ENCODE assay signal across 8 mouse cellular contexts in the genomic region with DNA sequence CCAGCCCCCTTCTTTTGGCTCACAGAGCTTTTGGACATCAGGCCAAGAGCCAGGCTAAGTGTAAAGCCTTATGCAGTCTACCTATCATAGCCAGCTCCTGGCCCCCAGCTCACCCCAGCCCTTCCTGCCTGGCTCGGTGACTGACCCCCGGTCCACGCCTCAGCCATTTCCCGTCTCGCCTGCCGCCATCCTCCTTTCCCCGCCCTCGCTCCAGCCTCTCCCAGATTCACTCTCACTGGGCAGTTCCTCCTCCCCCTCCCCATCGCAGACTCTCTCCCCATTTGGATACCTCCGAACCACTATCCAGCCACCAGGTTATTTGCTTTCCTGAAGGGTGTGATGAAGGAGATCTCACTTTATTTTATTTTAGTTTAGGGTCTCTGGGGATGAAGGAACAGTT. TPM values are rescaled to one million over a fixed set of nuclear protein-coding genes. Genes with fewer than 3 reads are reported as not detected.
DNase-seq lines count a peak whose midpoint lies in the region; ATAC-seq and TF ChIP-seq lines count a peak whose summit lies in the region.

No protein-coding gene starts in this region.

- H3K27ac ChIP-seq in hindbrain, embryonic 10.5 days: no peak overlapping the region
- H3K27ac ChIP-seq in liver, postnatal 0 days (ENCODE audit: low read depth): no peak overlapping the region
- no peak overlapping the region for H3K27ac ChIP-seq in stomach, postnatal 0 days (replicated peaks)

- DNase-seq in ES-CJ7 (ENCODE audit: low read depth, low spot score): peak; percentile 50
- peak; percentile 13 for DNase-seq in embryo, embryonic 10.5 days (ENCODE audit: low spot score)
- DNase-seq in hindbrain, embryonic 10.5 days (ENCODE audit: low spot score): peak; percentile 17
- DNase-seq in liver, postnatal 0 days: no peak
- no peak for DNase-seq in stomach, postnatal 0 days (ENCODE audit: low spot score)
- no peak for DNase-seq in layer of hippocampus, postnatal 25 days (ENCODE audit: extremely low spot score in 1 of 2, low spot score in 1 of 2)
- DNase-seq in thymus, adult 18-20 months: no peak

- 1% methylated on average over 10 of the region's 10 CpGs for WGBS in hindbrain, embryonic 10.5 days
- WGBS in liver, postnatal 0 days (ENCODE audit: insufficient replicate concordance): 5% methylated on average over 10 of the region's 10 CpGs
- 4% methylated on average over 10 of the region's 10 CpGs for WGBS in stomach, postnatal 0 days

- ATAC-seq in liver, postnatal 0 days: no peak
- ATAC-seq in stomach, postnatal 0 days (ENCODE audit: low FRiP score, low TSS enrichment): no peak
- ATAC-seq in monocyte, adult 5-6 weeks (replicated peaks; ENCODE audit: insufficient number of reproducible peaks, low FRiP score, low TSS enrichment, poor library complexity, severe bottlenecking): no peak

- H3K4me1 ChIP-seq in hindbrain, embryonic 10.5 days (replicated peaks): peaks cover 55% of the 10 kb centered on the region
- H3K4me1 ChIP-seq in liver, postnatal 0 days (ENCODE audit: insufficient read depth): peaks cover 31% of the 10 kb centered on the region
- H3K4me1 ChIP-seq in stomach, postnatal 0 days (replicated peaks; ENCODE audit: control insufficient read depth, insufficient read depth): 0 out of 2 replicates have a peak, but pooled peaks cover 5% of the 10 kb centered on the region

- TF ChIP-seq CTCF in liver, postnatal 0 days (IDR thresholded peaks at IDR 0.05; ENCODE audit: low read depth): no peak
- TF ChIP-seq CTCF in stomach, postnatal 0 days (IDR thresholded peaks at IDR 0.05; ENCODE audit: low read depth): no peak

- peak overlapping the region; percentile 44 for H3K4me3 ChIP-seq in hindbrain, embryonic 10.5 days
- H3K4me3 ChIP-seq in liver, postnatal 0 days (ENCODE audit: low read depth, low read length): 0 out of 2 replicates have a peak overlapping the region, but pooled peaks have one; percentile 2
- H3K4me3 ChIP-seq in stomach, postnatal 0 days (ENCODE audit: low read depth, low read length): peak overlapping the region; percentile 19

- H3K27me3 ChIP-seq in hindbrain, embryonic 10.5 days (ENCODE audit: insufficient read depth, poor library complexity, severe bottlenecking): peaks cover 82% of the 10 kb centered on the region
- H3K27me3 ChIP-seq in liver, postnatal 0 days (ENCODE audit: insufficient read depth, low read length): peaks cover 72% of the 10 kb centered on the region
- H3K27me3 ChIP-seq in stomach, postnatal 0 days (ENCODE audit: control insufficient read depth, insufficient read depth, low read length): peaks cover 10% of the 10 kb centered on the region

- no peak overlapping the region for H3K9ac ChIP-seq in liver, postnatal 0 days (replicated peaks)
- no peak overlapping the region for H3K9ac ChIP-seq in stomach, postnatal 0 days (ENCODE audit: low read length)

- H3K9me3 ChIP-seq in hindbrain, embryonic 10.5 days: no peaks in the 10 kb centered on the region
- no peaks in the 10 kb centered on the region for H3K9me3 ChIP-seq in liver, postnatal 0 days (ENCODE audit: low read length)
- H3K9me3 ChIP-seq in stomach, postnatal 0 days (ENCODE audit: control insufficient read depth, low read length): no peaks in the 10 kb centered on the region

- H3K36me3 ChIP-seq in hindbrain, embryonic 10.5 days: peaks cover 5% of the 10 kb centered on the region; the same call in 1 of the 2 replicates
- H3K36me3 ChIP-seq in liver, postnatal 0 days (replicated peaks; ENCODE audit: insufficient read depth, low read length): no peaks in the 10 kb centered on the region
- H3K36me3 ChIP-seq in stomach, postnatal 0 days (ENCODE audit: control insufficient read depth, insufficient read depth, low read length): no peaks in the 10 kb centered on the region

- TF ChIP-seq EP300 in liver, postnatal 0 days (IDR thresholded peaks at IDR 0.05; ENCODE audit: low read depth): no peak
- no peak for TF ChIP-seq EP300 in stomach, postnatal 0 days (optimal IDR thresholded peaks at IDR 0.05)

- H3K4me2 ChIP-seq in liver, postnatal 0 days (ENCODE audit: low read depth, low read length): peak overlapping the region; percentile 32; the same call in 1 of the 2 replicates
- H3K4me2 ChIP-seq in stomach, postnatal 0 days (replicated peaks; ENCODE audit: low read depth): peak overlapping the region; percentile 32

RNA-seq across cellular contexts. Expression of a gene that starts 0.8 kb away (rescaled TPM):
- 0.42 and 0.46 TPM in 2 replicates for polyA plus RNA-seq in hindbrain, embryonic 10.5 days (2016; fragmentation: Nextera tagmentation; extraction: Ambion mirVana)
- 0.07 TPM in 1 of 2 replicates, not detected in the other for polyA plus RNA-seq in liver, postnatal 0 days (2015; fragmentation: Nextera tagmentation; extraction: Ambion mirVana)
- 0.89 and 1.1 TPM in 2 replicates for polyA plus RNA-seq in stomach, postnatal 0 days (2015; fragmentation: Nextera tagmentation; extraction: Ambion mirVana)
- total RNA-seq in monocyte, adult 5-6 weeks (2017): 0.19 TPM in 1 of 3 replicates, not detected in the others
- total RNA-seq in layer of hippocampus, postnatal 25 days (2021): under 1 TPM; 0.17 to 0.19 TPM

RNA-seq across cellular contexts. Expression of a gene that starts 3.2 kb away (rescaled TPM):
- 21.0 and 25.7 TPM in 2 replicates for polyA plus RNA-seq in hindbrain, embryonic 10.5 days (2016; fragmentation: Nextera tagmentation; extraction: Ambion mirVana)
- polyA plus RNA-seq in liver, postnatal 0 days (2015; fragmentation: Nextera tagmentation; extraction: Ambion mirVana): 1.4 and 1.8 TPM in 2 replicates
- polyA plus RNA-seq in stomach, postnatal 0 days (2015; fragmentation: Nextera tagmentation; extraction: Ambion mirVana): 3.9 and 4.1 TPM in 2 replicates
- total RNA-seq in monocyte, adult 5-6 weeks (2017): 6.0 to 15.1 TPM (median 14.2 TPM) in 3 replicates
- total RNA-seq in layer of hippocampus, postnatal 25 days (2021): 1 to 10 TPM; 4.7 to 7.7 TPM

RNA-seq across cellular contexts. Expression of a gene that starts 20.5 kb away (rescaled TPM):
- polyA plus RNA-seq in hindbrain, embryonic 10.5 days (2016; fragmentation: Nextera tagmentation; extraction: Ambion mirVana): 22.3 and 25.5 TPM in 2 replicates
- polyA plus RNA-seq in liver, postnatal 0 days (2015; fragmentation: Nextera tagmentation; extraction: Ambion mirVana): 4.9 and 5.1 TPM in 2 replicates
- polyA plus RNA-seq in stomach, postnatal 0 days (2015; fragmentation: Nextera tagmentation; extraction: Ambion mirVana): 7.7 and 9.4 TPM in 2 replicates
- total RNA-seq in monocyte, adult 5-6 weeks (2017): 54.7 to 97.4 TPM (median 92.2 TPM) in 3 replicates
- 10 to 100 TPM; 11.5 to 17.9 TPM for total RNA-seq in layer of hippocampus, postnatal 25 days (2021)

RNA-seq across cellular contexts. Expression of a gene that starts 26.5 kb away (rescaled TPM):
- 10.2 and 11.2 TPM in 2 replicates for polyA plus RNA-seq in hindbrain, embryonic 10.5 days (2016; fragmentation: Nextera tagmentation; extraction: Ambion mirVana)
- polyA plus RNA-seq in liver, postnatal 0 days (2015; fragmentation: Nextera tagmentation; extraction: Ambion mirVana): 3.0 and 3.6 TPM in 2 replicates
- polyA plus RNA-seq in stomach, postnatal 0 days (2015; fragmentation: Nextera tagmentation; extraction: Ambion mirVana): 5.1 TPM in 2 replicates
- 39.4 to 138 TPM (median 45.1 TPM) in 3 replicates for total RNA-seq in monocyte, adult 5-6 weeks (2017)
- 100 to 1,000 TPM in 1 of 2 experiments, 10 to 100 TPM in 1; 65.4 to 102 TPM for total RNA-seq in layer of hippocampus, postnatal 25 days (2021)

RNA-seq across cellular contexts. Expression of a gene that starts 36.9 kb away (rescaled TPM):
- 2,254 and 2,463 TPM in 2 replicates for polyA plus RNA-seq in hindbrain, embryonic 10.5 days (2016; fragmentation: Nextera tagmentation; extraction: Ambion mirVana)
- polyA plus RNA-seq in liver, postnatal 0 days (2015; fragmentation: Nextera tagmentation; extraction: Ambion mirVana): 389 and 423 TPM in 2 replicates
- 470 and 552 TPM in 2 replicates for polyA plus RNA-seq in stomach, postnatal 0 days (2015; fragmentation: Nextera tagmentation; extraction: Ambion mirVana)
- 86.5 to 154 TPM (median 137 TPM) in 3 replicates for total RNA-seq in monocyte, adult 5-6 weeks (2017)
- total RNA-seq in layer of hippocampus, postnatal 25 days (2021): 100 to 1,000 TPM; 478 to 525 TPM

Comparison
In these comparisons a context has a peak if more than half of its experiments do, and no peak if none do; other contexts are left out.
1. DNase-seq: peak in ES-CJ7 (single experiment), embryo, embryonic 10.5 days (single experiment) and hindbrain, embryonic 10.5 days (single experiment); none in liver, postnatal 0 days (single experiment), stomach, postnatal 0 days (single experiment), layer of hippocampus, postnatal 25 days (0 of 2) and thymus, adult 18-20 months (0 of 2).
2. Peak in every context shown above with its lines, with median percentiles within 50 percentile points of each other: H3K4me3 ChIP-seq.